Comparison of ENCODE assay signal across 20 mouse cellular contexts in the genomic region with DNA sequence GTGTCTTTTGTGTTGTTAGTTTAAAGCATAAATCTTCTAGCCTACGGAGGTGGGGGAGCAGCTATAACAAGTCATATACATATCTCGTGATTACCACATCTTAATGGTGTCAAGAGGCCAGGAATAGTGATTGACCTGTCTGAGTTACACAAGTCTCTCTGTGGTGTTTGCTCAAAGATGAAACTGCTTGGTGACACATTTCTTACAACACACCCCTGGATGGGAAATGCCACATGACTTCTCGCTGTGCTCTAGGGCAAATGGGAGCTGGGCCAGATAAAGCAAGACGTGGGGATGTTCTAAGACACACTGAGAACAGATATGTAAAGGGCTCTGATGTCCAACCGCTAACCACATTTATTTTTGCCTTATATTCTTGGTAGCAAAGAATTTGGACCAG. TPM values are rescaled to one million over a fixed set of nuclear protein-coding genes. Genes with fewer than 3 reads are reported as not detected.
DNase-seq lines count a peak whose midpoint lies in the region; ATAC-seq and TF ChIP-seq lines count a peak whose summit lies in the region.
"Had no signal": no experiment of that assay in that cellular context is flagged by ENCODE, and none has a peak within 500 bp of the region (broad histone marks: within the 10 kb centered on the region; RNA-seq: fewer than 3 reads in every experiment).

No protein-coding gene starts in this region.

- H3K9ac ChIP-seq in intestine, postnatal 0 days (ENCODE audit: low read depth, low read length): no peak overlapping the region
- no peak overlapping the region for H3K9ac ChIP-seq in intestine, embryonic 16.5 days (ENCODE audit: low read depth, low read length)
- H3K9ac ChIP-seq in hindbrain, embryonic 13.5 days: no peak overlapping the region
- H3K9ac ChIP-seq: forebrain, embryonic 13.5 days; heart, embryonic 12.5 days; limb, embryonic 15.5 days had no signal

- DNase-seq in 3T3-L1 (ENCODE audit: low read depth, low spot score): peak; percentile 31
- peak; percentile 88 for DNase-seq in fat pad, adult 2 months (ENCODE audit: extremely low read depth, low read depth, low spot score)
- DNase-seq in gastrocnemius, adult 18-20 months (ENCODE audit: low spot score): no peak
- no peak for DNase-seq in kidney, postnatal 10 days
- DNase-seq: B cell, adult 2 months; cerebellum, postnatal 25 days; gastrocnemius, postnatal 36 days; kidney, adult 2 months; kidney, postnatal 25 days; midbrain, embryonic 14.5 days had no signal

- H3K36me3 ChIP-seq in intestine, postnatal 0 days (ENCODE audit: control insufficient read depth, insufficient read depth): no peaks in the 10 kb centered on the region
- H3K36me3 ChIP-seq in intestine, embryonic 16.5 days (ENCODE audit: control insufficient read depth, insufficient read depth, low read length): no peaks in the 10 kb centered on the region
- no peaks in the 10 kb centered on the region for H3K36me3 ChIP-seq in hindbrain, embryonic 13.5 days
- H3K36me3 ChIP-seq: heart, embryonic 12.5 days; limb, embryonic 15.5 days had no signal

- peak; percentile 57 for ATAC-seq in intestine, postnatal 0 days
- ATAC-seq in intestine, embryonic 16.5 days: no peak
- peak; percentile 85 for ATAC-seq in megakaryocyte progenitor cell, adult 5-6 weeks (replicated peaks; ENCODE audit: poor library complexity)
- ATAC-seq in hindbrain, embryonic 13.5 days (ENCODE audit: low FRiP score): no peak
- ATAC-seq: activated CD4-positive, CD25-positive, alpha-beta regulatory T cell, adult 4 months; forebrain, embryonic 13.5 days; hindbrain, embryonic 16.5 days; Patski had no signal

- no peak overlapping the region for H3K4me3 ChIP-seq in intestine, postnatal 0 days (ENCODE audit: low read depth, low read length)
- H3K4me3 ChIP-seq in intestine, embryonic 16.5 days (ENCODE audit: low read length): no peak overlapping the region
- H3K4me3 ChIP-seq in hindbrain, embryonic 13.5 days: no peak overlapping the region
- H3K4me3 ChIP-seq: forebrain, embryonic 13.5 days; heart, embryonic 12.5 days; limb, embryonic 15.5 days had no signal

- no peak overlapping the region for H3K4me2 ChIP-seq in intestine, postnatal 0 days (replicated peaks; ENCODE audit: low read depth)
- no peak overlapping the region for H3K4me2 ChIP-seq in intestine, embryonic 16.5 days (ENCODE audit: low read depth, low read length)
- no peak overlapping the region for H3K4me2 ChIP-seq in hindbrain, embryonic 13.5 days
- H3K4me2 ChIP-seq: forebrain, embryonic 13.5 days; heart, embryonic 12.5 days; limb, embryonic 15.5 days had no signal

- H3K9me3 ChIP-seq in intestine, postnatal 0 days (ENCODE audit: control insufficient read depth): no peaks in the 10 kb centered on the region
- H3K9me3 ChIP-seq in intestine, embryonic 16.5 days (ENCODE audit: control insufficient read depth, low read length): 0 out of 2 replicates have a peak, but pooled peaks cover 3% of the 10 kb centered on the region
- no peaks in the 10 kb centered on the region for H3K9me3 ChIP-seq in hindbrain, embryonic 13.5 days
- H3K9me3 ChIP-seq: forebrain, embryonic 13.5 days; heart, embryonic 12.5 days; limb, embryonic 15.5 days had no signal

- H3K27me3 ChIP-seq in intestine, postnatal 0 days (replicated peaks; ENCODE audit: control insufficient read depth, insufficient read depth, low read length): no peaks in the 10 kb centered on the region
- no peaks in the 10 kb centered on the region for H3K27me3 ChIP-seq in intestine, embryonic 16.5 days (replicated peaks; ENCODE audit: control insufficient read depth, insufficient read depth, low read length)
- H3K27me3 ChIP-seq in hindbrain, embryonic 13.5 days: no peaks in the 10 kb centered on the region
- H3K27me3 ChIP-seq: forebrain, embryonic 13.5 days; heart, embryonic 12.5 days; limb, embryonic 15.5 days; Patski had no signal

- H3K27ac ChIP-seq in intestine, postnatal 0 days (ENCODE audit: low read depth, low read length): no peak overlapping the region
- no peak overlapping the region for H3K27ac ChIP-seq in intestine, embryonic 16.5 days (ENCODE audit: low read length)
- no peak overlapping the region for H3K27ac ChIP-seq in hindbrain, embryonic 13.5 days
- H3K27ac ChIP-seq: forebrain, embryonic 13.5 days; limb, embryonic 15.5 days had no signal

- WGBS in intestine, postnatal 0 days: 61% methylated on average over 5 of the region's 5 CpGs
- WGBS in intestine, embryonic 16.5 days: 79% methylated on average over 5 of the region's 5 CpGs
- WGBS in hindbrain, embryonic 13.5 days: 90% methylated on average over 5 of the region's 5 CpGs

- no peaks in the 10 kb centered on the region for H3K4me1 ChIP-seq in intestine, postnatal 0 days (replicated peaks; ENCODE audit: control insufficient read depth, insufficient read depth, low read length)
- no peaks in the 10 kb centered on the region for H3K4me1 ChIP-seq in intestine, embryonic 16.5 days (ENCODE audit: control insufficient read depth, insufficient read depth, low read length)
- no peaks in the 10 kb centered on the region for H3K4me1 ChIP-seq in hindbrain, embryonic 13.5 days (replicated peaks)
- H3K4me1 ChIP-seq: forebrain, embryonic 13.5 days; heart, embryonic 12.5 days; limb, embryonic 15.5 days had no signal

- TF ChIP-seq CTCF in intestine, postnatal 0 days (IDR thresholded peaks at IDR 0.05; ENCODE audit: low read depth): no peak

RNA-seq across cellular contexts. Expression of gene Pak1ip1, which starts 29.6 kb away (rescaled TPM):
- polyA plus RNA-seq in intestine, postnatal 0 days (2015; fragmentation: Nextera tagmentation; extraction: Ambion mirVana): 59.2 and 61.7 TPM in 2 replicates
- 82.6 and 87.7 TPM in 2 replicates for polyA plus RNA-seq in intestine, embryonic 16.5 days (2015; fragmentation: Nextera tagmentation; extraction: Ambion mirVana)
- total RNA-seq in megakaryocyte progenitor cell, adult 5-6 weeks (2015): 53.8 and 66.7 TPM in 2 replicates
- 108 and 112 TPM in 2 replicates for total RNA-seq in megakaryocyte progenitor cell, adult 5-6 weeks (2017)
- 66.3 and 68.8 TPM in 2 replicates for polyA plus RNA-seq in hindbrain, embryonic 13.5 days (2015; fragmentation: Nextera tagmentation; extraction: Ambion mirVana)
- 10 to 100 TPM; 23.8 to 26.7 TPM for total RNA-seq in gastrocnemius, adult 18-20 months (2021)

RNA-seq across cellular contexts. Expression of gene Tmem14c, which starts 44.8 kb away (rescaled TPM):
- 337 and 344 TPM in 2 replicates for polyA plus RNA-seq in intestine, postnatal 0 days (2015; fragmentation: Nextera tagmentation; extraction: Ambion mirVana)
- 347 and 351 TPM in 2 replicates for polyA plus RNA-seq in intestine, embryonic 16.5 days (2015; fragmentation: Nextera tagmentation; extraction: Ambion mirVana)
- 206 and 216 TPM in 2 replicates for total RNA-seq in megakaryocyte progenitor cell, adult 5-6 weeks (2015)
- total RNA-seq in megakaryocyte progenitor cell, adult 5-6 weeks (2017): 109 and 136 TPM in 2 replicates
- polyA plus RNA-seq in hindbrain, embryonic 13.5 days (2015; fragmentation: Nextera tagmentation; extraction: Ambion mirVana): 132 and 137 TPM in 2 replicates
- total RNA-seq in gastrocnemius, adult 18-20 months (2021): 10 to 100 TPM; 65.8 to 67.0 TPM

Comparison
In these comparisons a context has a peak if more than half of its experiments do, and no peak if none do; other contexts are left out.
1. ATAC-seq: peak in intestine, postnatal 0 days (single experiment) and megakaryocyte progenitor cell, adult 5-6 weeks (single experiment); none in intestine, embryonic 16.5 days (single experiment) and hindbrain, embryonic 13.5 days (single experiment).
2. DNase-seq: peak in 3T3-L1 (single experiment) and fat pad, adult 2 months (single experiment); none in gastrocnemius, adult 18-20 months (single experiment) and kidney, postnatal 10 days (single experiment).